Mouse (Mus musculus) kidney, embryonic 15.5 days (tissue): ENCODE measurements around the gene Plscr4. TPM values are rescaled to one million over a fixed set of nuclear protein-coding genes. Genes with fewer than 3 reads are reported as not detected.

Source experiments
- ATAC-seq: fragments of 200-750 bp; cut with Nextera tagmentation; replicated peaks from 2 replicates; pipeline ENCODE4 v1.8.0; 2017; ENCODE audit warnings: moderate TSS enrichment; ENCODE audit not compliant: low FRiP score
- H3K27ac ChIP-seq: fragments of 300-500 bp; sonication (generic); 2 replicates; pipeline ENCODE4 v1.5.1; 2015; ENCODE audit warnings: mild to moderate bottlenecking, inconsistent platforms
- H3K27me3 ChIP-seq: fragments of 300-500 bp; sonication (generic); 2 replicates; pipeline ENCODE4 v1.6.1; 2015; ENCODE audit warnings: inconsistent platforms
- H3K36me3 ChIP-seq: fragments of 300-500 bp; sonication (generic); 2 replicates; pipeline ENCODE4 v1.6.1; 2015; ENCODE audit warnings: inconsistent platforms
- H3K4me1 ChIP-seq: fragments of 300-500 bp; sonication (generic); 2 replicates; pipeline ENCODE4 v1.6.1; 2015; ENCODE audit warnings: inconsistent platforms
- H3K4me2 ChIP-seq: fragments of 300-500 bp; sonication (generic); 2 replicates; pipeline ENCODE4 v1.6.1; 2015; ENCODE audit warnings: moderate library complexity, mild to moderate bottlenecking, inconsistent platforms
- H3K4me3 ChIP-seq: fragments of 300-500 bp; sonication (generic); replicated peaks from 2 replicates; pipeline ENCODE4 v1.5.1; 2015; ENCODE audit warnings: mild to moderate bottlenecking, inconsistent platforms
- H3K9ac ChIP-seq: fragments of 300-500 bp; sonication (generic); 2 replicates; pipeline ENCODE4 v1.6.1; 2015; ENCODE audit warnings: mild to moderate bottlenecking, inconsistent platforms
- H3K9me3 ChIP-seq: fragments of 300-500 bp; sonication (generic); replicated peaks from 2 replicates; pipeline ENCODE4 v1.6.1; 2016; ENCODE audit warnings: inconsistent platforms
- WGBS: fragments of 180-500 bp; shearing (Covaris S2); methylation state at CpG from one replicate; pipeline ENCODE4 v1.1.7; 2015; ENCODE audit warnings: mixed read lengths; 5-methylcytosine and 5-hydroxymethylcytosine counted together
- polyA plus RNA-seq: library from polyadenylated mRNA; unstranded; fragments of >200 nt; fragmentation: Nextera tagmentation; extraction: Ambion mirVana; gene quantifications from 2 replicates; pipeline ENCODE4 v1.2.1, GENCODE M21; 2015

The Plscr4 gene
- polyA plus RNA-seq, 1 experiment from 2014 or later, result 3.8 TPM

GRCm38 (mm10) chr9:92473178-92473577 is 16.0 kb downstream of the Plscr4 start:
- Histone ChIP-seq H3K27ac (no peak overlapping the region), H3K4me1 (no peaks in the 10 kb centered on the region), H3K4me2 (no peak overlapping the region), H3K9me3 (no peaks in the 10 kb centered on the region), H3K4me3 (no peak overlapping the region), H3K27me3 (no peaks in the 10 kb centered on the region), H3K9ac (no peak overlapping the region), H3K36me3 (no peaks in the 10 kb centered on the region)
- WGBS, result 92% methylated on average over 2 of the region's 2 CpGs
- no peak for ATAC-seq

DNA sequence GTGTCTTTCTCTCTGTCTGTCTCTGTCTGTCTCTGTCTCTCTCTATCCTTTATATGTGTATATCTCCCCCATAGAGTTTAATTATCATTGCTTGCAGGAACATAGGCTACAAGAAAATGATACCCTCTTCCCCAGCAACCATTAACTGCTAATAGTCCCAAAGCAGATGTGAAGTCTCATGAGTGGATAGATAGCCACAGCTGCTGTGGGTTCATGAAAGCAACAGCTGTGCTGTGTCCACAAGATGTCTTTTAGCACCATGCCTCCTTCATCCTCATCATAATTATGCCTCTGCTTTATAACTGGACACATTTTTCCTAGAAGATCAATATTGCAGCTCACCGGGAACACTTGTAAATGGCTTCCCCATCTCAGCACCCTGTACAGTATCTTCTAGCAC is 17.1 kb downstream of the Plscr4 start:
- no peak overlapping the region for H3K4me2 ChIP-seq
- no peak overlapping the region for H3K4me3 ChIP-seq
- H3K4me1 ChIP-seq, result no peaks in the 10 kb centered on the region
- H3K9ac ChIP-seq, result no peak overlapping the region
- H3K27ac ChIP-seq, result no peak overlapping the region
- 0 out of 2 replicates have a peak, but pooled peaks have one; percentile 54 for ATAC-seq
- H3K9me3 ChIP-seq, result no peaks in the 10 kb centered on the region
- no peaks in the 10 kb centered on the region for H3K36me3 ChIP-seq
- no peaks in the 10 kb centered on the region for H3K27me3 ChIP-seq
- 74% methylated on average over 1 of the region's 1 CpGs for WGBS

- Histone ChIP-seq H3K4me2 (no peak overlapping the region), H3K9ac (no peak overlapping the region), H3K27ac (no peak overlapping the region), H3K9me3 (no peaks in the 10 kb centered on the region), H3K4me1 (no peaks in the 10 kb centered on the region), H3K36me3 (no peaks in the 10 kb centered on the region), H3K4me3 (no peak overlapping the region), H3K27me3 (no peaks in the 10 kb centered on the region)
- ATAC-seq, result no peak
- WGBS, result 33% methylated on average over 2 of the region's 2 CpGs
Observed at GRCm38 (mm10) chr9:92481663-92482062, 24.5 kb downstream of the Plscr4 start.

DNA sequence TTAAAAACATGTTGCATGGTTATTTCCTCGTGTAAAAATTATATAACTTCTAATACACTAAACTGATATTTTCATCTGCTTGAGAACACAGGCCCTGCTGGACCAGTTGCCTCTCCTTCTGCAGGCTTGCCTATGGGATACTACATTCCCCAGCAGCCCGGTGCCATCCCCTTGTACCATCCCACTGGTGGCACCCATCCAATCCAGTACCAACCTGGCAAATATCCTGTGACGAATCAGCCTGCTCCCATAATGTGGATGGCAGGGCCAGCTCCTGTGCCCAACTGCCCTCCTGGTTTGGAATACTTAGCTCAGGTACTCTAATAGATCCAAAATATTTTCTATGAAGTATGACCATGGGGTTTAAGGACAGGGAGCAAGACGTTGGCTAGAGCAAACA is 25.4 kb downstream of the Plscr4 start:
- 91% methylated on average over 4 of the region's 4 CpGs for WGBS
- no peak overlapping the region for H3K9ac ChIP-seq

GRCm38 (mm10) chr9:92484710-92485267 is 27.6 kb downstream of the Plscr4 start:
- no peak overlapping the region for H3K4me2 ChIP-seq
- no peaks in the 10 kb centered on the region for H3K9me3 ChIP-seq
- H3K27me3 ChIP-seq, result no peaks in the 10 kb centered on the region
- H3K4me1 ChIP-seq, result no peaks in the 10 kb centered on the region
- H3K36me3 ChIP-seq, result no peaks in the 10 kb centered on the region
- H3K9ac ChIP-seq, result no peak overlapping the region
- 52% methylated on average over 7 of the region's 7 CpGs for WGBS
- no peak overlapping the region for H3K4me3 ChIP-seq
- ATAC-seq, result no peak
- H3K27ac ChIP-seq, result no peak overlapping the region

More for the DNA sequence above, 25.4 kb downstream of the Plscr4 start:
- no peak for ATAC-seq
- Histone ChIP-seq H3K9me3 (no peaks in the 10 kb centered on the region), H3K27ac (no peak overlapping the region), H3K36me3 (no peaks in the 10 kb centered on the region), H3K4me1 (no peaks in the 10 kb centered on the region), H3K4me3 (no peak overlapping the region), H3K27me3 (no peaks in the 10 kb centered on the region), H3K4me2 (no peak overlapping the region)

DNA sequence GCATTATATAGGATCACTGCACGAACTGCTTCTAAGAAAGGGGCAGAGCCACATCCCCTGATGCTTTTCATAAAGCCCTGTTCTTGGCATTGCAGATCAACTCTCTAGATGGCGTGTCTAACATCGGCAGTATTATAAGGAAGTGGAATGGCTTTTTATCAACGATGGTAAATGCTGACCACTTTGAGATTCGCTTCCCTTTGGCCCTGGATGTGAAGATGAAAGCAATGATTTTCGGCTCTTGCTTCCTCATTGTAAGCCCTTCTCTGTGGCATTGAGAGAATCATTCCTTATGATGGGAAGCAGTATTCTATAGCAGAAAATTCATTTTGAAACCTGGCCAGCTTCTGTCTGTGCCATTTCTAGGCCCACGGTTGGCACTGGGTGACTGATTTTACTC is 32.7 kb downstream of the Plscr4 start:
- no peaks in the 10 kb centered on the region for H3K9me3 ChIP-seq
- no peaks in the 10 kb centered on the region for H3K27me3 ChIP-seq
- H3K27ac ChIP-seq, result no peak overlapping the region
- H3K4me2 ChIP-seq, result no peak overlapping the region
- no peak overlapping the region for H3K9ac ChIP-seq
- no peak for ATAC-seq
- no peaks in the 10 kb centered on the region for H3K36me3 ChIP-seq
- H3K4me1 ChIP-seq, result no peaks in the 10 kb centered on the region
- no peak overlapping the region for H3K4me3 ChIP-seq
- 87% methylated on average over 7 of the region's 7 CpGs for WGBS

DNA sequence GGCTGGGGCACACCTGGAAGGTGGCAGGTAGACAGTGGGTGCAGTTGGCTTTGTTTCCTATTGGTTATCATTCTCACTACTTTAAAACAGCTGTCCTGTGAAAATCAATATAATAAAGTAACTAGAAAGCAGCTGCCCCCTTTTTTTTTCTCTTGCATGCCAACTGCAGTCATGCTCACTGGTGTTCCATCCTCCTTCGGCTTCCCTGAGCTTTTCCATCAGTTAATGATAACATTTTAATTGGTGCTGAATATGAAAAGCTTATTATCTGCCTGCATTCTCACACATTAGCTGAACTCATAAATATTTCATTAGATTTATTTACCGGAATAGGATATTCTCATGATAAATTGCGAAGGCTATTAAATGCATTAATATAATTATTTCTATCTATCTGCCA is 33.1 kb downstream of the Plscr4 start:
- H3K9me3 ChIP-seq, result no peaks in the 10 kb centered on the region
- H3K4me2 ChIP-seq, result no peak overlapping the region
- no peak overlapping the region for H3K4me3 ChIP-seq
- no peak overlapping the region for H3K9ac ChIP-seq
- ATAC-seq, result no peak
- no peaks in the 10 kb centered on the region for H3K4me1 ChIP-seq
- no peak overlapping the region for H3K27ac ChIP-seq
- no peaks in the 10 kb centered on the region for H3K36me3 ChIP-seq
- WGBS, result 89% methylated on average over 3 of the region's 3 CpGs
- no peaks in the 10 kb centered on the region for H3K27me3 ChIP-seq

GRCm38 (mm10) chr9:92491274-92491673 is 34.1 kb downstream of the Plscr4 start:
- Histone ChIP-seq H3K4me1 (no peaks in the 10 kb centered on the region), H3K27ac (no peak overlapping the region), H3K9me3 (no peaks in the 10 kb centered on the region), H3K9ac (no peak overlapping the region), H3K4me2 (no peak overlapping the region), H3K27me3 (no peaks in the 10 kb centered on the region), H3K36me3 (no peaks in the 10 kb centered on the region), H3K4me3 (no peak overlapping the region)
- 83% methylated on average over 2 of the region's 2 CpGs for WGBS
- no peak for ATAC-seq

DNA sequence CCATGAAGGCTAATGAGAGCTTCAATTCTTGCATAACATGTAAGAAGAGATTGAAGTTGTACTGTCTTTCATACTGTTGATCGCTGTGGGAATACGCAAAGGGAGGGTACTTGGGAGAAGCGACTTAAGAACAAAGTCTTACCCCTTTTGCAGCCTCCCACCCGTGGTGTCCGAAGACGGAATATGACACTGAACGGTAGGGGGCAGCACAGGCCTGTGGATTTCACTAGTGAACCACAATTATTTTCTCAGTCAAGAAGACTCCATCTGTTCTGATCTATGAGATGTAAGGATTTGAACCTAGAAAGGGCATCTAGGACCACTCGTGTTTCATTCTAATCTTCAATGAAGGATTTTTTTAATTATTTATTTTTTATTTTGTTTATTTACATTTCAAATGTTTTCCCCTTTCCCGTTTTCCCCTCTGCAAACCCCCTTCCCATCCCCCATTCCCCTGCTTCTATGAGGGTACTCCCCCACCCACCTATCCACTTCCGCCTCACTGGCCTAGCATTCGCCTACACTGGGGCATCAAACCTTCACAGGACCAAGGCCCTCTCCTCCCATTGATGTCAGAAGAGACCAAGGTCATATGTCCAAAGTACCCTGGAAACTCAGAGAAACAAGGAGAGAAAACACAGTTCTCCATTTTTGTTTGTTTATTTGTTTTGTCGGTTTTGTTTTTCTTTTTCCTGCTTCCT is 42.7 kb downstream of the Plscr4 start:
- Histone ChIP-seq H3K27ac (no peak overlapping the region), H3K27me3 (no peaks in the 10 kb centered on the region), H3K9ac (no peak overlapping the region), H3K9me3 (no peaks in the 10 kb centered on the region), H3K4me2 (no peak overlapping the region), H3K36me3 (no peaks in the 10 kb centered on the region), H3K4me1 (no peaks in the 10 kb centered on the region), H3K4me3 (no peak overlapping the region)
- WGBS, result 37% methylated on average over 12 of the region's 12 CpGs
- peak; percentile 66; the same call in 1 of the 2 replicates for ATAC-seq

GRCm38 (mm10) chr9:92504256-92504655 is 47.1 kb downstream of the Plscr4 start:
- Histone ChIP-seq H3K4me3 (no peak overlapping the region), H3K27ac (no peak overlapping the region), H3K36me3 (no peaks in the 10 kb centered on the region), H3K4me2 (no peak overlapping the region), H3K27me3 (no peaks in the 10 kb centered on the region), H3K9ac (no peak overlapping the region), H3K4me1 (no peaks in the 10 kb centered on the region), H3K9me3 (no peaks in the 10 kb centered on the region)
- WGBS, result 47% methylated on average over 3 of the region's 3 CpGs
- ATAC-seq, result no peak

DNA sequence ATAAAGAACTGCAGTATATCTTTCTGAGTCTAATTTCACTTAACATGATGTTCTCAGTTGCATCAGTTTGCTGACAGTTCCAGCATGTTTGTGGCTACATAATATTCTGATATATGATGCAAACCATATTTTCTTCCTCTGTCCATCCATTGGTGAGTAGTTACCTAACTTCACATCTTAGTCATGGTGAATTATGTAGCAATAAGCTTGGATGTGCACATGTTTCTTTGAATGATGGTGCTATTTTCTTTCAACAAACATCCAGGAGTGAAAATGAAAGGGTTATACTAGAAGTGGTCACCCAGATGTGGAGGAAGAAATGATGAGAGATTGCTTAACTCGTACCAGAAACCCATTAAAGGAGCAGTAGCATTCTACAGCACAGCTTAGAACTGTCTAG is 47.7 kb downstream of the Plscr4 start:
- H3K9ac ChIP-seq, result no peak overlapping the region
- H3K4me1 ChIP-seq, result no peaks in the 10 kb centered on the region
- no peaks in the 10 kb centered on the region for H3K9me3 ChIP-seq
- H3K27ac ChIP-seq, result no peak overlapping the region
- no peaks in the 10 kb centered on the region for H3K27me3 ChIP-seq
- no peaks in the 10 kb centered on the region for H3K36me3 ChIP-seq
- no peak for ATAC-seq
- WGBS, result 53% methylated on average over 1 of the region's 1 CpGs
- no peak overlapping the region for H3K4me2 ChIP-seq
- H3K4me3 ChIP-seq, result no peak overlapping the region

GRCm38 (mm10) chr9:92511696-92512095 is 54.5 kb downstream of the Plscr4 start:
- H3K4me2 ChIP-seq, result no peak overlapping the region
- 0 out of 2 replicates have a peak, but pooled peaks cover under 1% of the 10 kb centered on the region for H3K9me3 ChIP-seq
- no peak overlapping the region for H3K9ac ChIP-seq
- H3K27ac ChIP-seq, result no peak overlapping the region
- H3K4me1 ChIP-seq, result no peaks in the 10 kb centered on the region
- H3K27me3 ChIP-seq, result no peaks in the 10 kb centered on the region
- H3K36me3 ChIP-seq, result no peaks in the 10 kb centered on the region
- no peak overlapping the region for H3K4me3 ChIP-seq
- no peak for ATAC-seq

GRCm38 (mm10) chr9:92517036-92517435 is 59.9 kb downstream of the Plscr4 start:
- Histone ChIP-seq H3K9ac (no peak overlapping the region), H3K27me3 (no peaks in the 10 kb centered on the region), H3K4me3 (no peak overlapping the region), H3K9me3 (peaks cover 6% of the 10 kb centered on the region), H3K4me2 (no peak overlapping the region), H3K27ac (no peak overlapping the region), H3K36me3 (no peaks in the 10 kb centered on the region), H3K4me1 (no peaks in the 10 kb centered on the region)
- 95% methylated on average over 12 of the region's 12 CpGs for WGBS
- no peak for ATAC-seq
